Mouse (Mus musculus): ENCODE measurements around the gene Dppa4.
"Not testable (repeated sequence)": the region's sequence is repeated elsewhere in the genome, so short reads cannot be mapped to it uniquely, and the experiment has no call there.

The Dppa4 gene

DNA sequence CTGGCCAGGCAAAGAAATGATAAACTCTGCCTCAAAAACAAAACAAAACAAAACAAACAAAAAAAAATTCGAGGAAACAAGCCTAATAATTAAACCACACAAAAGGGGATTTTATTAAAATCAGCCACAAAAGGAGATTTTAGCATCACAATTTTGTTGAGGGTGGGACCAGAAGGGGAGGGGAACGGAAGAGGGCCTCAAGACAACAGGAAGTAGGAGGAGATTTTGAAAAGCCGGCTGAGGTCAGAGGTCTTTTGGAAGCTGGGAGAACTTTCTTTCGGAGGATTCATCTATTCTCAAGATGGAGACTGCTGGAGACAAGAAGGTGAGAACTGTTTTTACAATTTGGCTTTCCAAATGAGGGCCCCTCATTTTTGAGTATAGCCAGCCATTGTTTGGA is at the start of gene Dppa4:
Gene Dppa4 (plus strand): TSS at position 217 of the 400 bp plus-strand sequence.
- DNase-seq = no peak

DNA sequence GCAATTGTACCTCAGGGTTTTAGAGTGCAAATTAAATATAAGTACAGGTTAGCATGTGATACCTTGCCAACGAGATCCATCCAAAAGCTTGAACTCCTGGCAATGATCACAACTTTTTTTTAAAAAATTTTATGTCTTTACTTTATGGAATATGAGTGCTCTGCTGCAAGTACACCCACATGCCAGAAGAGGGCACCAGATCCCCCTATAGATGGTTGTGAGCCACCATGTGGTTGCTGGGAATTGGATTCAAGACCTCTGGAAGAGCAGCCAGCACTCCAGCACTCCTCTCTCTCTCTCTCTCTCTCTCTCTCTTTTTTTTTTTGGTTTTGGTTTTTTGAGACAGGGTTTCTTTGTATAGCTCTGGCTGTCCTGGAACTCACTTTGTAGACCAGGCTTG is 48.5 kb upstream of the Dppa4 start:
- DNase-seq = no peak

DNA sequence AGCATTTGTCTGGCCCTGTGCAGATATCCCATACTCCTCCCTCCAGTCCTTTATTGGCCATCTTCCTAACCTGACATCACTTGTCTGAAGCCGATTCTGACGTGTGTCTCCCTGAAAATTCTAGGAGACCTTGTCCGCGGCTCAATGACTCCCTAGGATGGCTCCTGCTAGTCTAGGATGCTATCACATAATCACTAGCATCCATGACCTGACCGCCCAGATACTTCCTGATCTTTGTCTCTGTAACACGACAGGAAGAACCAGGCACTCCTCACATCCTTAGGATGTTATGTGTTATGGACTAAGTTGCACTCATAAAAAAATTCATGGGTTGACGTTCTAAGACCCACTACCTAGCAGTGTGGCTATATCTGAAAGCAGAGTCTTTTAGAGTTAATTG is 45.9 kb upstream of the Dppa4 start:
- DNase-seq = no peak

DNA sequence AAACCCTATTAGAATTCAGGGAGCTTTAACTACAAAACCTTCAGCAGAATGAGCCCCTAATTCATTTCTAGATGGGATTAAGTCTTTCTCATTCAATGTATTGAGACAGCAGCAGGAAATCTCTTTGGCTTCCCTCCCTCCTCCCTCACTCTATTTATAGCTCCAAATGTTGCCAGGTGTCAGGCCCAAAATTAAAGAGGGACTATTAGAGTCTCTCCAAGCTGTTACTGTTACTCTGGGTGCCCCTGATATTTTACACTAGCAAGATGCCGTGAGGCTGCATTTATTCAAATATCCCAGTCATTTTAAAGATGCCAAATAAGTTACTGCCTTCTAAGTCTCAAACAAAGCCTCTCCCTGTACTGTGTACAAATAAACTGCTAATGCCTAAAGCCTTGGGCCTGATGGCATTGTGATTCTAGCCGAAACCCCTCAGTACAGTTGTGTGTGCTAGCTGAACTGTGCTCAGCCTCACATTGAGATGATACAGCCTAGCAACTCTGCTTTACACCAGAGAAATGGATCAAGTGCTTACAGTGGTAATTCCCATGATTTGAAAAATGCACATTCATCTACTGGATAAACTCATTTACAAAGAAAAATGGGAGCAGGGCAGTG is 36.4 kb upstream of the Dppa4 start:
- DNase-seq = no peak

DNA sequence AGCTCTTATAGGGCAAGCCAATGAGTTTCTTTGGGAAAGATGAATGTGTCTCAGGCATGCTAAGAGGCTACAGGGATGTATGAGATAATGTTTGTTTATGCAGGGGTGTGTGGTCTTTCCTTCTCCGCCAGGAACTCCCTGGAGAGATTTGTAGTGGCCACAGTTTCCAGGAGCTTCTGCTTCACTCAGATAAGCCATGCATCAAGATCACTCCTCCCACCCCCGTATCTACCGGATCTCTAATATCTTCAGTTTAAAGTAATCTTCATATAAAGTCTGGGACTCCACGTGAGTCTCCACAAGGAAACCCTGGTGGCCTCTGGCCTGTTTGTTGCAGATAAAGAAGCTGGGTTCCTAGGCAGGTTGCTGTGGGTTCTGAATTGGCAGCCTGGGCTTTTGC is 30.7 kb upstream of the Dppa4 start:
- DNase-seq = no peak

DNA sequence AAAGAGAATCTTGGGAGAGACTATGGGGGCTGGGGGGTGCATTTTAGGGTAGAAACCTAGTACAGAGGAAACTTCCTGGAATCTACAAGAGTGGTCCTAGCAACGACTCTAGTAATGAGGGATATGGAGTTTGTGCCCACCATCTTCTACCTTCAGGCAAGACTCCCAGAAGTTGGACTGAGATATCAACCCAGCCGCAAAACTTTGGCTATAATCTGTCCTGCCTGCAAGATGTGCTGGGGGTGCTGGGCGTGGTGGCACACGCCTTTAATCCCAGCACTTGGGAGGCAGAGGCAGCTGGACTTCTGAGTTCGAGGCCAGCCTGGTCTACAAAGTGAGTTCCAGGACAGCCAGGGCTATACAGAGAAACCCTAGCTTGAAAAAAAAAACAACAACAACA is 28.9 kb upstream of the Dppa4 start:
- no peak for DNase-seq

DNA sequence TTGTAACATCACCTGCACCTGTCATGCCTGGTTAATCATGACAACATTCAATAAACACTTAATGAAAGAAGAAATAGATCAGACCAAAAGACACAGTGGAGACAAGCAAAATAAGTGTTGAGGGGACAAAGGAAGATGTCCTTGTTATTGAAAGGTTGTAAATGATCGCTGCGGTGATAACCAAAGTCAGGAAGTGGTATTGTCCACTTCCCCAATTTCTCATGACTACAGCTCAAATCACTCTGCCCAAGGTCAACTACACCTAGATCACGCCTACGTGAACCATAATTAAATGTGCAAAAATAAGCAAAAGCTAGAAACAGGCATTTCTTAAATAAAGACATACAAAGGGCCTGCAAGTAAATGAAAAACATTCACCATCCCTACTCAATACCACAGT is 24.0 kb upstream of the Dppa4 start:
- DNase-seq = no peak

DNA sequence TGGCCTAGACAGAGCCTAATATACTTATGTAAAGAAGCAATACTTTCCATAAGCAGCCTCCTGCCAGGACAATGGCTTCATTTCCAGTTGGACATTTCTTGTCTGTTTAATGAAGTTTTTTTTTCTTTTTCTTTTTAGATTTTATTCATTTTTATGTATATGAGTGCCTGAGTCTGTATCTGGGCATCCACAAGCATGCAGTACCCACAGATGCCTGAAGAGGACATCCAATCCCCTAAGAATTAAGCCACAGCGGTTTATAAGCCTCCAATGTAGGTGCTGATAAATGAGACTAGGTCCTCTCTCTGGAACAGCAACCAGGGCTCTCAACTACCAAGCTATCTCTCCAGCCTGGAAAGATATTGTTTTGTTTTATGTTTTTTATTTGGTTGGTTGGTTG is 20.6 kb upstream of the Dppa4 start:
- no peak for DNase-seq

DNA sequence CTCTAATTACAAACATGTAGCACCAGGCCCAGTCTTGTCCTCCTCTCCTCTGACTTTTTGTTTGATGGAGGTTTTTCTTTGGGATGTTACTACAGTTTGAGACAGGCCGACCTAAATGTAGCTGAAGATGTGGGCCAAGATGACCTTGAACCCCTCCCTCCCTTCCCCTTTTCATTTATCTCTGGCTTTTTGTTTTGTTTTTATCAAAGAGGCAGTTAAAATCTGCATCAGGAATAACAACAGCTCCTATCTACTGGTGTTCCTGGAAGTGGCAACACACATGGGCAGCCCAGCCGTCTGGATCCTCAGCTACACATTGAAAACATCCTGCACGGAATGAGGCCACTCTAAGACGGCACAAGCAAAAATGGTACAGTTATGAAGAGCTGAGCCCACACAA is 17.7 kb upstream of the Dppa4 start:
- no peak for DNase-seq

DNA sequence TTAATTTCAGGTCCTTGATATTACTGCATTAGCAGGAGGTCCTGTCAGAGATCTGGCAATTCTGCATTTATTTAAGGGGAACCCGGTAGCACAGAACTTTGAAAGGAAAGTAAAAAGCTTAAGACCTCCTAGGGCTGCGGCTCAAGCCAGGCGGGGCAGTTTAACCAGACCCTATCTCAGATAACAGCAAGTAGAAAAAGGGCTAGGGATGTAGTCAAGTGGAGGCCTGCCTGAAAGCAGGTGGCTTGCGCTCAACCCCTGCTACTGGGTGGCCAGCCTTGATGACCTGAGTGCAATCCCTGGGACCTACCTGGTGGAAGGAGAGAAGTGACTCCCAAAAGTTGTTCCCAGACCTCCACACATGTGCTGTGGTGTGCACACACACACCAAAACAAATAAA is 6.6 kb upstream of the Dppa4 start:
- no peak for DNase-seq

DNA sequence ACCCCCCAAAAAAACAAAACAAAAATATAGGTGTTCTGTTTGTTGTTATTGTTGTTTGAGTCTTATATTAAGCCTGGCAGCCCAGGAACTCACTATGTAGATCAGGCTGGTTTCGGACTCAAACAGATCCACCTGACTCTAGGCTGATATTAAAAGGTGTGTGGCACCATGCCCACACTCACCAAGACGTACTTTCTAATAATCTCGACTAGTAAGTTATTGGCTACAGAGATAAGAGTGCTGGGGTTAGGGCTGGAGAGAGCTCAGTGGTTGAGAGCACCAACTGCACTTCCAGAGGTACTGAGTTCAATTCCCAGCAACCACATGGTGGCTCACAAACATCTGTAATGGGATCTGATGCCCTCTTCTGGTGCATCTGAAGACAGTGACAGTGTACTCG is 2.6 kb upstream of the Dppa4 start:
- no peak for DNase-seq

DNA sequence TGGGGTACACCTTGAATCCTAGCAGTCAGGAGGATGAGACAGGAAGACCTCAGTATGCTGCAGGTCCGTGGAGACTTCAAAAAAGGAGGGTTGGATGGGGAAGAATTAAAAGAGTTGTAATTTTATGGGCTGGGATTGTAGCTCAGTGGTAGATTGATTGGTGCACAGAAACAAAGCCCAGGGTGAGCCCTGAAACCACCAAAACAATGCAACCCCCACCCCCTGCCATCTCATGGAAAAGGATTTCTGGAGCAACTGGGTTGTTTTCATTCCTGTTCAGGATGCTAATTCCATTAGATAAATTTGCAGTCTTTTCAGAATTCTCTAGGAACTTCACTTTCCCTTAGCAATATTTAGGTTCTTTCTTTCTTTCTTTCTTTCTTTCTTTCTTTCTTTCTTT is 732 bp upstream of the Dppa4 start:
- no peak for DNase-seq

DNA sequence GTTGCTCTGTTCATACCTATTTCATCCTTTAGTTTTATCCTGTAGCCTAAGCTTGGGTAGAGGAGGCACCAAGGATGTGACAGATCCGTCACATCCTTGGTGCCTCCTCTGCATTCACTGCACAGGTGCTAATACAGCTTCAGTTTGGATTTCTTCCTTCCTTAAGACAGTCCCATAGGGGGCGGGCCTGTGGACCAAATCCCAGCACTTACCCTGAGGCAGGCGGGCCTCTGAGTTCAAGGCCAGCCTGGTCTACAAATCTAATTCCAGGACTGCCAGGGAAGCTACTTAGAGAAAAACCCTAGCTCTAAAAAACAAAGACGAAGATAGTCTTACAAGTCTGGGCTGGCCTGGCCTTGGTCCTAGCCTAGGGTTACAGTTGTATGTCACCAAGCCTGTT is 2.0 kb downstream of the Dppa4 start:
- no peak for DNase-seq

DNA sequence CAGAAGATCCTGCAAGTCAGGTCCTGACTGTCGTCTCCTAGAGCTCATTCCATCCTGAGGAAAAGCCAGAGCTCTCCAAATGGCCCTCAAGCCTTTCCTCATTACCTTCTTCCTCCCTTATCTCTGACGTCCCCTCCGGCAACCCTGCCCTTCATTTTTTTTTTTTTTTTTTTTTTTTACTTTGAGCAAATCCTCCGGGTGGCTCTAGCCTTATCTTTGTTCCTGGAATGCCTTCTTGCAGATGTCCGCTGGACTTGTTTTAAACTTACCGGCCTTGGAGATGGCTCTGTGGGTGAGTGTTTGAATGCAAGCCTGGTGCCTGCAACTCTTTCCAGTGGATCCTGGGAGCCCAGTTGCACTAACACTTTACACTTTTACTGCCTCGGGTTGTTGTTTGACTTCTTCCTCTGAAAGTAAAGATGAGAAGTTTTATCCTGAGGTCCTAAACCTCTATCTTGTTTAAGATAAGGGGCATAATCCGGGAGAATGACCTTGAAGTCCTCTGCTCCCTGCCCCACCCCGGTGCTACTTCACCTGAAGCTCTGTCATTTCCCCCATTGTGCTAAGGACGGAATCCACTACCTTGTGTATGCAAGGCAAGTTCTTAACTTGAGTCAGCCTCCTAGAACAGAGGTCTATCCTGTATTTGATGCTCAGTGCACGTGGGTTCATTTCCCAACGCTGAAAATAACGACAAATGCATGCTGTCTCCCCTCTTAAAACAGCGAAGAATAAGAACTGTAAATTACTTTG is 14.0 kb downstream of the Dppa4 start:
- DNase-seq = no peak

DNA sequence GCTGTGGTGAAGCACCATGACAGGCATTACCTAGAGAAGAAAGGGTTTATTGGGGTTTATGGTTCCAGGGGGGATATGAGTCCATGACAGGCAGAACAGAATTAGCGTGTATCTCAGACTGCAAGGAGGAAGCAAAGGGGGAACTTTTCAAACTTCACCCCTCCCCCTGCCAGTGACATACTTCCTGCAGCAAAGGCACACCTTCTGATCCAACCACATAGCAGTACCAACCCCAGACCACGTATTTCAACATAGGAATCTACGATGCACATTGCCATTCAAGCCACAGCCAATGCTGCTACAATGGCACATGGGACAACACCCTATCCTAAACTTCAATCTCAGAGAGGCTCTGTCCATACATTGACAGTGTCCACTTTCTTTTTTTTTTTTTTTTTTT is 16.4 kb downstream of the Dppa4 start:
- no peak for DNase-seq

DNA sequence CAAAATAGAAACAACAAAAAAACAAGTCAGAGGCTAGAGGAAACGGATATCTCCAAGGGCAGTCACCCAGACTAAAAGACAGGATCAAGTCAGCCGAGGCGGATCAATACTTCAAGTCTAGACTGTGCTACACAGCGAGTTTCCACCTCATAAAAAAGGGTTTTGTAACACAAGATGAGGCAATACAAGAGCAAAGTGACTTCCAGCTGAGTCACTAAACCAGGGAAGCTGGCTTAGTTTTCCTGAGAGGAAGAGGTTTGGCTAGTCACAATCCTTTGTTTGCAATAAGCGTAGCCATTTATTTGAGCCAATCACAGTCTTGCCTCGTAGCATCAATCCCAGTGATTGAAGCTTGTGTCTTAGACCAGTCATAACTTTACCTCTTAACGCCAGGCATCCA is 20.0 kb downstream of the Dppa4 start, which contains the start of gene Dppa2:
Gene Dppa2 (plus strand): TSS at position 400 of the 400 bp plus-strand sequence.
- DNase-seq = no peak

DNA sequence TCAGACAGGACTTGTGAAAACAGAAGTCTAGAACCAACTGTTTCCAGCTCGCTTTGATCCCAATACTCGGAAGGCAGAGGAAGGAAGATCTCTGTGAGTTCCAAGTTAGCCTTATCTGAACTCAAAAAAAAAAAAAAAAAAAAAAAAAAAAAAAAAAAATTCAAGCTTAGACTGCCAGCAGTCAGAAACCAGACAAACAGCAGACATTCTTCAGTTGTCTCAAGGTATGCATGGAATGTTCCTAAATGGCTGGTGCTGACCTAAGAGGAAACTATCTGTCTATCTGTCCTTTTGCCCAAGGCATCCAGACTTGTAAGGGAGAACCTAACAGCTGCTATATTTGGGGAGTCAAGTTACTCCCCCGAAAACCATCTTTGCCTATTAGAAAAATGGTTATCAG is 20.4 kb downstream of the Dppa4 start:
- DNase-seq = no peak

DNA sequence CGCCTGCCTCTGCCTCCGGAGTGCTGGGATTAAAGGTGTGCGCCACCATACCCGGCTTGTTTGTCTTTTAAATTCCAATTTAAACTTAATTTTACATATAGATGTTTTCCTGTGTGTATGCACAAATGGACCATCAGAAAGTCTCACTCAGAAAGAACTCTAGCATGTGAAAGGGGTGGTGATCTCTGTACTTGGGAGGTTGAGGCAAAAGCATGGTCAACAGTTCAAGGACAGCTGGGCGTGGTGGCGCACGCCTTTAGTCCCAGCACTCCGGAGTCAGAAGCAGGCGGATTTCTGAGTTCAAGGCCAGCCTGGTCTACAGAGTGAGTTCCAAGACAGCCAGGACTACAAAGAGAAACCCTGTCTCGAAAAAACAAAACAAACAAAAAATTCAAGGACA is 25.4 kb downstream of the Dppa4 start:
- DNase-seq = not testable (repeated sequence)

DNA sequence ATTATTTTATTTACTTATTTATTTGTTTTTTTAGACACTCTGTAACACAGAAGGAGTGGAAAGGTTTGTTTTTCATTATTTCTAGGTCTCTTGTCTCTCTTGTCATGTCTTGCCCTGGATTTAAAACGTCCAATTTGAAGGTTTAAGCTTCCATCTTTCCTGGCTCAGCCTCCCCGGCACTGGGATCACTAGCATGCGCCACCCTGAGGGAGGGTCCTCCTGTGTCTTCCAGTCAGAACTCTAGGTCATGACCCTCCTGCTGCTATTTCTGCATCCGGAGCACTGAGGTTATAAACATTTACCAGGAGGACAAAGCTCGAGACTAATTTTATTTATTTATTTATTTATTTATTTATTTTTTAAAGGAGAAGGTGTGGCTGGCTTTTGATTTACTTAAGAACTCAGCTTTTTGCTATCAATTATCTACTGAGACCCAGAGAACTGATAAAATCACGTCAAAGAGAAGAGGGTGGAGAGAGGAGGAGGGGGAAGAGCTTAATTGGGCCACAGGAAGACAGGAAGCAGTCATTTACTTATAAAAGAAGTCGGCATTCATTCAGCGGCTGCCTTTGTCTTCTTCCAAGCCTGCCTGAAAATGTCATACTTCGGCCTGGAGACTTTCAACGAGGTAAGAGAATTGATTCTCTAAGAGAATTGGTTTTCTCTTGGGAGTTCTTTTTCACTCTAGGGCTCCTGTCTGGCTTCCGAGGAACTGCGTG is 26.5 kb downstream of the Dppa4 start:
- no peak for DNase-seq

DNA sequence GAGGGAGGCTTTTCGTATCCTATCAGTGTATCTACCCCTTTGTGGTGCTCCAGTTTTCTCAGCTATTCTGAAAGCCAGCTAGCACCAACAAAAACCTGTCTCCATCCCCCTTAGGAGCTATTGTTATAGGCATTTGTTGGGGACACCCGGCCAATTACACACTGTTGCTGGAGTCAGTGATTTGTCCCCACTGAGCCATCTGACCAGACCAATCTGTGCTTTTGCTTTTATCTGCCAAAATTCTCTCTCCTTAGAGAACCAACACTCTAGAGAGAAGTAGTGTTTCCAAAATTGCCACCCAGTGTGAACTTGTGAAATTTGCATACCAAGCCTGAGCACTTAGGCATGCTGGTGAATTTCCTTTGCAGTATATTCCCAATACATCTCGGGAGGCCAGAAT is 31.8 kb downstream of the Dppa4 start:
- no peak for DNase-seq

DNA sequence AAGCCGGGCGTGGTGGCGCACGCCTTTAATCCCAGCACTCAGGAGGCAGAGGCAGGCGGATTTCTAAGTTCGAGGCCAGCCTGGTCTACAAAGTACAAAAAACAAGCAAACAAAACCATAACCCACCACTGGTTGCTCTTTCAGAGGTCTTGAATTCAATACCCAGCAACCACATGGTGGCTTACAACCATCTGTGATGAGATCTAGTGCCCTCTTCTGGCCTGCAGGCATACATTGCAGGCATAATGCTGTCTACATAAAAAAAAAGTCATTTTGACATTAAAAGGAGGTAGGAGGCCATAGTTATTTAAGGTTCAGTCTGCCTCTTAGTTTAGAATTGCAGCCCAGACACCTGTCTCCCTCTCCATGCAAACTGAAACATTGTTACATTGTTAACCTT is 37.2 kb downstream of the Dppa4 start:
- no peak for DNase-seq

DNA sequence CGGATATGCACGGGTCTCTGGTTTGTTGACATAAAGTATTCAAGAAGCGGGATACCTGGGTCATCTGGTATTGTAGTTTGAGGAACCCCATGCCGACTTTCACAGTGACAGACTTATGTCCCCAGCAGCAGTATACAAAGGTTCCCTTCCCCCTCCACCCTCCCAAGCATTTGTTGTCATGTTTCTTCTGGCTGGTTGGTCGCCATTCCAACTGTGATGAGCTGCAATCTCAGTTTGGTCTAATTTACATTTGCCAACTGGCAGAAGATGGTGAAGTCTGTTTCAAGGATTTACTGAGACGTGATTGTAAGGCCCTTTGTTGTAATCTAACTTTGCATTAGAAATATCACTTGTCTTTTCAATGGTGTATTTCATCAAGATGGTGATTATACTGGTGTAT is 39.6 kb downstream of the Dppa4 start:
- DNase-seq = no peak

DNA sequence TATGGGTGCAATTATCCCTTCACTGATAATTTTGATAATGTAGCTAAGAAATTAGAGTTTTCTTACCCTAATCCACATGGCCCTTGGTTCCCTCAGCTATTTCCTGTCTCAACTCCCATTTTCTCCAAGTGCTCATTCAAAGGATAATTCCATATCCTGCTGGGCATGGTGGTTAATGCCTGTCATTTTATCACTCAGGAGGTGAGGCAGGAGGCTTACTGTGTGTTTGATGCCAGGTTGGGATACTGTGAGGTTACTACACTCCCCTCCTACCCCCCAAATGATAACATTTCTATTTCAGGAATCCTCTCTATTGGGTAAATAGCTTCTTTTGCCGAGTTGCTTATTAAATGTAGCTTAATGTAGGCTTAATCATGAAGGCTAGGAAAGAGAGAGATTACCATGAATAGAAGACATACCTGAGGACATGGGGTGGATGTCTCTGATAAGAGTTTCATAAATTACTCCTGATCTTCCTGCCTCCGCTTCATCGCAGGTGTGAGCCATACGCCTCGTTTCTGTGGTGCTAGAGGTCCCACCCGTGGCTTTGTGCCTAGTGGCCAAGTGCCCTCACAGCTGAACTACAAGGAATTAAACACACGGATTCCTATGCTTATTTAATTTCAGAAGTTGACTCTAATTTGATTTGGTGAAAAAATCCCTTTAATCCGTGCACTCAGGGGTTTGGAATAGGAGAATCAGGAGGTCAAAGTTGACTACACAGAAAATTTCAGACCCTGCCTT is 40.2 kb downstream of the Dppa4 start:
- no peak for DNase-seq
